Mouse (Mus musculus) ES-E14 (cell line): ENCODE data around the gene Pcbp4. TPM values are rescaled to one million over a fixed set of nuclear protein-coding genes. Genes with fewer than 3 reads are reported as not detected.
A peak's percentile ranks its signal among the peaks of the same experiment; 100 is the strongest.

Experiments used
- DNase-seq: peaks from one replicate; pipeline ENCODE4 v3.0.0-alpha.2; 2013; ENCODE audit warnings: low read depth, low spot score
- H3K27ac ChIP-seq: 2 replicates; pipeline ENCODE4 v1.5.1; 2012; ENCODE audit warnings: low read depth, mild to moderate bottlenecking, low read length, moderate library complexity, mixed read lengths; ENCODE audit not compliant: poor library complexity, insufficient read depth, severe bottlenecking
- H3K36me3 ChIP-seq: 2 replicates; pipeline ENCODE4 v1.6.1; 2012; ENCODE audit warnings: mild to moderate bottlenecking, low read length, moderate library complexity, mixed read lengths; ENCODE audit not compliant: control insufficient read depth, poor library complexity, insufficient read depth, severe bottlenecking
- H3K4me1 ChIP-seq, 2 experiments: fragments of 150-350 bp in 1 of 2; sonication (generic) in 1 of 2; 2 replicates each; pipeline ENCODE4 v1.6.1; 2012; ENCODE audit warnings: low read length in 2 of 2, mild to moderate bottlenecking in 1 of 2, mixed read lengths in 1 of 2; ENCODE audit not compliant: control insufficient read depth in 2 of 2, insufficient read depth in 2 of 2, poor library complexity in 1 of 2
- H3K4me3 ChIP-seq, 2 experiments: fragments of 150-350 bp in 1 of 2; sonication (generic) in 1 of 2; 2 replicates each; pipeline ENCODE4 v1.5.1; 2012; ENCODE audit warnings: low read length in 2 of 2, low read depth in 1 of 2, mild to moderate bottlenecking in 1 of 2, mixed read lengths in 1 of 2; ENCODE audit not compliant: insufficient read depth in 1 of 2, poor library complexity in 1 of 2, severe bottlenecking in 1 of 2
- H3K9ac ChIP-seq: 2 replicates; pipeline ENCODE4 v1.6.1; 2012; ENCODE audit warnings: low read depth, mild to moderate bottlenecking, low read length, mixed read lengths; ENCODE audit not compliant: poor library complexity, insufficient read depth, severe bottlenecking
- H3K9me3 ChIP-seq: fragments of 150-350 bp; sonication (generic); 2 replicates; pipeline ENCODE4 v1.6.1; 2012; ENCODE audit warnings: low read depth, mild to moderate bottlenecking, low read length; ENCODE audit not compliant: control insufficient read depth, insufficient read depth
- CHD2 ChIP-seq: IDR thresholded peaks from 2 replicates; pipeline ENCODE4 v1.6.1; 2014; ENCODE audit warnings: mild to moderate bottlenecking, low read depth, low read length, inconsistent platforms
- HCFC1 ChIP-seq: IDR thresholded peaks from 2 replicates; pipeline ENCODE4 v1.6.1; 2012; ENCODE audit warnings: low read length, inconsistent platforms, borderline replicate concordance; ENCODE audit not compliant: insufficient read depth
- MAFK ChIP-seq: IDR thresholded peaks from 2 replicates; pipeline ENCODE4 v1.6.1; 2014; ENCODE audit warnings: mild to moderate bottlenecking, low read depth, low read length, inconsistent platforms; ENCODE audit not compliant: insufficient read depth
- ZC3H11A ChIP-seq: IDR thresholded peaks from 2 replicates; pipeline ENCODE4 v1.6.1; 2012; ENCODE audit warnings: low read depth, mild to moderate bottlenecking, inconsistent platforms, low read length, borderline replicate concordance
- ZNF384 ChIP-seq: IDR thresholded peaks from 2 replicates; pipeline ENCODE4 v1.6.1; 2012; ENCODE audit warnings: low read depth, low read length, inconsistent platforms
- in situ Hi-C, 2 experiments: fragments of 600-800 bp; cut with MboI; formaldehyde crosslinking; loops; one replicate each; pipeline ENCODE4 v1.15.1; 2025; ENCODE audit warnings: low sequenced_read_pairs in 2 of 2, inconsistent platforms in 1 of 2; ENCODE audit not compliant: unreplicated experiment in 2 of 2
- total RNA-seq: library from RNA; depleted of rRNA; stranded (reverse); fragments of 300-350 nt; gene quantifications from 2 replicates; pipeline ENCODE4 v1.2.3, GENCODE M21; 2012; rRNA removed

Pcbp4 gene
- total RNA-seq, 1 experiment: 140 TPM

- Histone ChIP-seq H3K36me3 (no peaks in the 10 kb centered on the region), H3K4me3 (0 out of 4 replicates have a peak overlapping the region, but pooled peaks of 1 of the 2 experiments have one; percentile 19), H3K9me3 (no peaks in the 10 kb centered on the region), H3K4me1 (no peaks in the 10 kb centered on the region), H3K27ac (no peak overlapping the region), H3K9ac (no peak overlapping the region; the same call in 1 of the 2 replicates)
- TF ChIP-seq ZNF384: no peak
- TF ChIP-seq MAFK: no peak
- TF ChIP-seq ZC3H11A: no peak
- no peak for TF ChIP-seq CHD2
- no peak for TF ChIP-seq HCFC1
- peak; percentile 26 for DNase-seq
- in situ Hi-C loops: no loop called here
Observed at GRCm38 (mm10) chr9:106504246-106504645, 51.2 kb downstream of the Pcbp4 start.

GRCm38 (mm10) chr9:106509356-106509755 lies 56.3 kb downstream of the Pcbp4 start:
- no peaks in the 10 kb centered on the region for H3K36me3 ChIP-seq
- in situ Hi-C loops: no loop called here
- H3K27ac ChIP-seq: no peak overlapping the region
- H3K4me3 ChIP-seq: no peak overlapping the region
- H3K4me1 ChIP-seq: no peaks in the 10 kb centered on the region
- H3K9me3 ChIP-seq: no peaks in the 10 kb centered on the region
- no peak for TF ChIP-seq MAFK
- no peak for TF ChIP-seq CHD2
- no peak for TF ChIP-seq ZNF384
- TF ChIP-seq HCFC1: no peak
- TF ChIP-seq ZC3H11A: no peak
- no peak for DNase-seq
- H3K9ac ChIP-seq: no peak overlapping the region

GRCm38 (mm10) chr9:106512729-106513450 lies 59.8 kb downstream of the Pcbp4 start:
- H3K4me3 ChIP-seq: no peak overlapping the region
- DNase-seq: no peak
- no peak overlapping the region for H3K9ac ChIP-seq
- no peak for TF ChIP-seq ZC3H11A
- no peak for TF ChIP-seq ZNF384
- no peak for TF ChIP-seq HCFC1
- H3K27ac ChIP-seq: no peak overlapping the region
- H3K9me3 ChIP-seq: no peaks in the 10 kb centered on the region
- H3K4me1 ChIP-seq: no peaks in the 10 kb centered on the region
- no peaks in the 10 kb centered on the region for H3K36me3 ChIP-seq
- in situ Hi-C loops: no loop called here

- no peaks in the 10 kb centered on the region for H3K9me3 ChIP-seq
Observed at GRCm38 (mm10) chr9:106513566-106513965, 60.5 kb downstream of the Pcbp4 start.

More at GRCm38 (mm10) chr9:106513566-106513965, 60.5 kb downstream of the Pcbp4 start:
- Histone ChIP-seq H3K4me1 (no peaks in the 10 kb centered on the region), H3K9ac (no peak overlapping the region), H3K4me3 (no peak overlapping the region), H3K27ac (no peak overlapping the region), H3K36me3 (no peaks in the 10 kb centered on the region)
- no peak for TF ChIP-seq MAFK
- TF ChIP-seq CHD2: no peak
- no peak for TF ChIP-seq ZC3H11A
- TF ChIP-seq HCFC1: no peak
- TF ChIP-seq ZNF384: no peak
- in situ Hi-C loops: no loop called here
- DNase-seq: no peak

Other genes with a start within 250 kb of the Pcbp4 start
- 0.09 TPM in 1 of 2 replicates, not detected in the other for gene Tlr9, start 230.7 kb upstream of the Pcbp4 start, total RNA-seq
- 36.1 and 48.5 TPM in 2 replicates for gene Alas1, start 204.6 kb upstream of the Pcbp4 start, total RNA-seq
- gene Poc1a, start 172.2 kb upstream of the Pcbp4 start, total RNA-seq: 19.3 and 21.2 TPM in 2 replicates
- 4.5 and 5.1 TPM in 2 replicates for gene Dusp7, start 84.7 kb upstream of the Pcbp4 start, total RNA-seq
- 43.7 and 61.2 TPM in 2 replicates for gene Rpl29, start 23.8 kb upstream of the Pcbp4 start, total RNA-seq
- gene Acy1, start 15.0 kb upstream of the Pcbp4 start, total RNA-seq: 28.8 and 40.3 TPM in 2 replicates
- gene Abhd14b, start 5.8 kb upstream of the Pcbp4 start, total RNA-seq: 1.9 and 4.2 TPM in 2 replicates
- 23.0 and 55.6 TPM in 2 replicates for gene Abhd14a, start 5.6 kb upstream of the Pcbp4 start, total RNA-seq
- 0.22 and 0.58 TPM in 2 replicates for gene Gpr62, start 12.6 kb downstream of the Pcbp4 start, total RNA-seq
- gene Rrp9, start 22.7 kb downstream of the Pcbp4 start, total RNA-seq: 187 and 223 TPM in 2 replicates
- 2.2 and 6.0 TPM in 2 replicates for gene Parp3, start 23.7 kb downstream of the Pcbp4 start, total RNA-seq
- 1.7 TPM in 1 of 2 replicates, not detected in the other for gene Iqcf1, start 46.7 kb downstream of the Pcbp4 start, total RNA-seq
- 0.89 TPM in 1 of 2 replicates, not detected in the other for gene Iqcf5, start 61.3 kb downstream of the Pcbp4 start, total RNA-seq
- not detected in 2 replicates for gene Iqcf3, start 108.3 kb downstream of the Pcbp4 start, total RNA-seq
- gene Iqcf4, start 117.7 kb downstream of the Pcbp4 start, total RNA-seq: not detected in 2 replicates
- gene Iqcf6, start 173.3 kb downstream of the Pcbp4 start, total RNA-seq: 0.53 TPM in 1 of 2 replicates, not detected in the other
- 0.95 and 1.7 TPM in 2 replicates for gene Grm2, start 202.8 kb downstream of the Pcbp4 start, total RNA-seq
- 65.9 and 70.5 TPM in 2 replicates for gene Tex264, start 232.6 kb downstream of the Pcbp4 start, total RNA-seq